Mouse (Mus musculus): ENCODE results near the gene Agbl3. TPM values are rescaled to one million over a fixed set of nuclear protein-coding genes. Genes with fewer than 3 reads are reported as not detected.

The Agbl3 gene
- 10 to 100 TPM; 11.9 to 19.2 (median 14.7) TPM for total RNA-seq (2022)

GRCm38 (mm10) chr6:34780231-34780942 is at the start of gene Agbl3:
TSS of gene Agbl3 (plus strand) at chr6:34780432.
- peak; percentile 91 for DNase-seq

- no peak for DNase-seq
Observed at GRCm38 (mm10) chr6:34731007-34731406, 49.2 kb upstream of the Agbl3 start.

GRCm38 (mm10) chr6:34731529-34731928 is 48.7 kb upstream of the Agbl3 start:
- no peak for DNase-seq

- DNase-seq, result no peak
Observed at GRCm38 (mm10) chr6:34734940-34735695, 45.1 kb upstream of the Agbl3 start.

- DNase-seq, result no peak
Observed at GRCm38 (mm10) chr6:34736934-34737333, 43.3 kb upstream of the Agbl3 start.

- no peak for DNase-seq
Observed at GRCm38 (mm10) chr6:34743946-34744345, 36.3 kb upstream of the Agbl3 start.

GRCm38 (mm10) chr6:34747846-34748245 is 32.4 kb upstream of the Agbl3 start:
- DNase-seq, result no peak

GRCm38 (mm10) chr6:34748566-34748965 is 31.7 kb upstream of the Agbl3 start:
- DNase-seq, result no peak

GRCm38 (mm10) chr6:34749526-34749925 is 30.7 kb upstream of the Agbl3 start:
- DNase-seq, result no peak

- no peak for DNase-seq
Observed at GRCm38 (mm10) chr6:34750487-34751120, 29.6 kb upstream of the Agbl3 start.

GRCm38 (mm10) chr6:34751625-34752024 is 28.6 kb upstream of the Agbl3 start:
- DNase-seq, result no peak

GRCm38 (mm10) chr6:34754448-34754847 is 25.8 kb upstream of the Agbl3 start:
- peak; percentile 27 for DNase-seq

GRCm38 (mm10) chr6:34758340-34758739 is 21.9 kb upstream of the Agbl3 start:
- DNase-seq, result no peak

GRCm38 (mm10) chr6:34760023-34760422 is 20.2 kb upstream of the Agbl3 start:
- DNase-seq, result no peak

- DNase-seq, result no peak
Observed at GRCm38 (mm10) chr6:34765721-34766120, 14.5 kb upstream of the Agbl3 start.

- no peak for DNase-seq
Observed at GRCm38 (mm10) chr6:34769984-34770383, 10.2 kb upstream of the Agbl3 start.

- no peak for DNase-seq
Observed at GRCm38 (mm10) chr6:34770491-34770890, 9.7 kb upstream of the Agbl3 start.

- DNase-seq, result no peak
Observed at GRCm38 (mm10) chr6:34776396-34776795, 3.8 kb upstream of the Agbl3 start.

GRCm38 (mm10) chr6:34777094-34777493 is 3.1 kb upstream of the Agbl3 start:
- no peak for DNase-seq

- DNase-seq, result no peak
Observed at GRCm38 (mm10) chr6:34777981-34778668, 2.1 kb upstream of the Agbl3 start.

GRCm38 (mm10) chr6:34780943-34781289 is 684 bp downstream of the Agbl3 start:
- DNase-seq, result no peak

GRCm38 (mm10) chr6:34782493-34782892 is 2.3 kb downstream of the Agbl3 start:
- DNase-seq, result no peak

GRCm38 (mm10) chr6:34796881-34797280 is 16.6 kb downstream of the Agbl3 start:
- no peak for DNase-seq
